Mouse (Mus musculus): ENCODE measurements around the gene Dennd5b. TPM values are rescaled to one million over a fixed set of nuclear protein-coding genes. Genes with fewer than 3 reads are reported as not detected.
"Not testable (repeated sequence)": the region's sequence is repeated elsewhere in the genome, so short reads cannot be mapped to it uniquely, and the experiment has no call there.

Dennd5b gene
- total RNA-seq (2021) = 10 to 100 TPM; 22.9 to 25.8 TPM
- long read RNA-seq, experiment 1, partial matches to known transcripts = 0 of 2 reads
- long read RNA-seq, experiment 1, other reads (novel, unspliced or antisense) = 2 of 2 reads
- long read RNA-seq, experiment 2, partial matches to known transcripts = 0 of 7 reads
- long read RNA-seq, experiment 2, other reads (novel, unspliced or antisense) = 7 of 7 reads

DNA sequence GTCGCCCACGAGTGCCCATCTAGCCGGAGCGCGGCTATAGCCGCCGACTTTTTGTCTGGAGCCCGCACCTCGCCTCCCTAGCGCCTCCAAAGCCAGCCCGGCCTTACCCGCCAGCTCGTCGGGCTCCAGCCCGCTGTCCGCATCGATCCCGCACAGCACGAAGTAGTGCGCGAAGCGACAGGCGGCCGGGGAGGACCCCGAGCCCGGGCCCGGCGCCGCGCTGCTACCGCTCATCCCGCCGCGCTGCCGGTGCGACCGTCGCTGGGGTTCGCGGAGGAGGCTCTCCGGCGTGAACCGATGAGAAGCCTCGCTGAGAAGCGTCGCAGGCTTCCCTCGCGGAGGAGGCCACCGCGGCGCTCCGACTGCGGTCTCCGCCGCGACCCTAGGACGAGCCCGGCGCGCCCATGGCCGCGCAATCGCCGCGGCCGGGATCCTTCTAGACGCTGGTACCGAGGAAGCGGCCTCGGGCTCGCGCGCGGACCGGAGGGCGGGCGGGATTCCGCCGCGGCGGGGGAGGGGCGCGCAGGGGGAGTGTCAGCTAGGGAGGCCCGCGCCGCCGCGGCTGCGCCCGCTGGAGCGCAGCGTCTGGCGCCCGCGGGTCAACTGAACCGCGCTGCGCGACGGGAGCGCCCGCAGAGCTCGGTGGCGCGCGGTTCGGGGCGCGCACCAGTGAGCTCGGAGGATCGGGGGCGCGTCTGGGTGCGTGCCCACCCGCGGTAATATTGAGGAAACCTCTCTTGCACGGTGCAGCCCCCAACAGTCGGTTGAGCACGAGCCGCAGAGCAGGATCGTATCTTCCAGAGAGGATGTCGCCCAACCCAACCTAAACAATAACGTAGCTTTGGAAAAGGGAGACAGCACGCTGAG is at the start of gene Dennd5b:
Gene Dennd5b (minus strand): TSS at position 605 of the 867 bp plus-strand sequence.
- DNase-seq (ENCODE audit: low spot score in 2 of 2) = peak; percentile 59 to 69

DNA sequence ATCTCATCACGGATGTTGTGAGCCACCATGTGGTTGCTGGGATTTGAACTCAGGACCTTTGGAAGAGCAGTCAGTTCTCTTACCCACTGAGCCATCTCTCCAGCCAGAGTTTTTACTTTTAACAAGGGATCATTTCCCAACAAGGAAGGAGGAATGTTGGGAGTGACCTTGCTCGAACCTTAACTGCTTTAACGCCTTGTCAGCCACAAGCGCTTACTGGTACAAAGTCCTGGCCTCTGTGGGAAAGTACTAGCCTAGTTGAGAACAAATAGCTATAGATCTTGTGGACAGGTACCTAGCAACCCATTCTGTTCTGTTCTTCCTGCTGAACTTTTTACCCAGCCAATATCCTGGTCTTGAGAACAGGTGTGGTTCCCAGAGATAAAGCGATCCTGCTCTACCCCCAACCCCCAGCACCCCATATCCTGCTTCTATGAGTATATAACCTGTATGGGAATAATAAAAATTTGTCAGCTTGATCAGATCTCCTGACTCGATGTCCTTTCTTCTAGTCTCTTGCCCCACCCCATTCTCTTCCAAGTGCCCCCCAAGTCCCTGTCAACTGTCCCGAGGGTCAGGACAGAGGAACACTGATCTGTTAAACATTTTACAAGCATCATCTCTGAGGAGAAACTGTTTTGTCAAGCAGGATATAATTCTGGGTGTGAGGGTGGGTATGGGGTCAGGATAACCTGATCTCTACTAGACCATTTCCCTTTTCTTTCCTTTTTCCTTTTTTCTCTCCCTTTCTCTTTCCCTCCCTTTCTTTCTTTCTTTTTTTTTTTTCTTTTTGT is 47.2 kb upstream of the Dennd5b start:
- DNase-seq (ENCODE audit: low spot score in 2 of 2) = no peak

DNA sequence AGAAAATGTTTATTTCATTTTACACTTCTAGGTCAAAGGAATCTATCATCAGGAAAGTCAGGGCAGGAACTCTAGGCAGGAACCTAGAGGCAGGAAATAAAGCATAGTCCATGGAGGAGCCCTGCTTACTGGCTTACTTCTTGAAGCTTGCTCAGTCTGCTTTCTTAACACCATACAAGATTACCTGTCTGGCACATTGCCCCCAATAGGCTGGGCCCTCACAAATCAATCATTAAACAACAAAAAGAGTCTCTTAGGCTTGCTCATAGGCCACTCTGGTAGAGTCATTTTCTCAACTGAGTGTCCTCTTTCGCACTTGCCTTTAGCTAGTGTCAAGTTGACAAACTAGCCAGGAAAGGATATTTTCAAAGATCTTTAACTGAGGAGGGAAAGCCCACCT is 43.7 kb upstream of the Dennd5b start:
- DNase-seq (ENCODE audit: low spot score in 2 of 2) = no peak

DNA sequence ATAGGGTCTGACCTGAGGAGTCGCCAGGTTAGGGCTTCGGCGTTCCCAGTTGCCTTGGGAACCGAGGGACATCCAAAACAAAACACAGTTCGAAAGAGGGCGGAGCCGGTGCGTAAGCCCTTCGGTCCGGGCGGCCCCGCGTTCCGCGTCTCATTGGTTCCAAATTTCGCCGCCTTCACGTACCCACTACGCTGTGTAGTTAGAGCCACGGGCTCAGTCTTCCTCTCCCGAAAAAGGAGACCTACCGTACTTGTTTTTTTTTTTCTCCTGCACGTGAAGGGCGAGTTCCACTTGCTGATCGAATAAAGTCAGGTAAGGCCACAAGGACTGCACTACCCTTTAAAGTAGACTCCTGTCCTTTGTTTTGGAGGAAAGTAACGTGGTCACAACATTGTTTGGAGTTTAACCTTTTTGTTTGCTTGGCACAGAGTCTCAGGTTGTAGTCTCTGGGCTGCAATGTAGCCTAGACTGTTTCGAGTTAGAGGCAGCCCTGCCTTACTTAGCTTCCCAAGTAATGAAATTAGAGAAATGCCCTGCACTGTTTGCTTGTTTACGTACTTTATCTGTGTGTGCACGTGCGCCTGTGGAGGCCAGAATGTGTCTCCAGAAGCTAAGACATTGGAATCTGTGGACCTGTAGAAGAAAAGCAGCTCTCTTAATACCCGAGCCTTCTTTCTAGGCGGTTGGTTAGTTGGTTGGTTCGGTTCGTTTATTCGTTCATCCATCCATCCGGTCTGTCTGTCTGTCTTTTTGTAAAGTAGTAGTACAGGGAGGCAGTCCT is 40.1 kb upstream of the Dennd5b start:
- peak; percentile 69 to 80 for DNase-seq (ENCODE audit: low spot score in 2 of 2)

DNA sequence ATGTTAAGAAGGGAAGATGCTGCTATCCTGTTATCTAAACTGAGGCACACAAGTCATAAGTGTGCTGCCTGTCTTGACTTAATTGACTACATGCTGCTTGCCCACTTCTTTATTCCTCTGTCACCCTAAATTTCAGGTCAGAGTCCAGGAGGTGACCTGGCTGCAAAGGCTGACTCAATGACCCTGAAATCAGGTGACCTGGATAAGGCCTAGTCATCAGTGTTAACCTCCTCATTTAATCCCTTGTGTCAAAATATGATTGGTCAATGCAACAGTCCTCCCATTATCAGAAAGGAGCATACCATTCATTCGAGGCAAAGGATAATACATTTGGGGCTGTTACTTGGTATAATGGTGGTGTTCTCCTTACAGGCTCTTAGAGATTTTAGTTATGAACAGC is 38.0 kb upstream of the Dennd5b start, which contains the start of gene Etfbkmt:
Gene Etfbkmt (plus strand): TSS at position 379 of the 400 bp plus-strand sequence.
- DNase-seq (ENCODE audit: low spot score in 2 of 2) = no peak

DNA sequence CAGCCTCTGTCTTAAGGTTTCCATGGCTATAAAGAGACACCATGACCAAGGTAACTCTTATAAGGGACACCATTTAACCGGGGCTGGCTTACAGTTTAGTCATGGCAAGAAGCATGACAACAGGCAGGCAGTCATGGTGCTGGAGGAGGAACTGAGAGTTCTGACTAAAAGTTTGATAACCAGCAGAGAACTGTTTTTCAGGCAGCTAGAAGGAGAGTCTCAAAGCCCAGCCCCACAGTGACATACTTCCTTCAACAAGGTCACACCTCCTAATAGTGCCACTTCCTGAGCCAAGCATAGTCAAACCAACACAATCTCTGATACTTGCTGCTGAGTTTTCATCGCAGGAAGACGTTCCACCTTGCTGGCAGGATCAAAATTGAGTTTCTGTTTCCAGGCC is 37.5 kb upstream of the Dennd5b start:
- no peak for DNase-seq (ENCODE audit: low spot score in 2 of 2)

DNA sequence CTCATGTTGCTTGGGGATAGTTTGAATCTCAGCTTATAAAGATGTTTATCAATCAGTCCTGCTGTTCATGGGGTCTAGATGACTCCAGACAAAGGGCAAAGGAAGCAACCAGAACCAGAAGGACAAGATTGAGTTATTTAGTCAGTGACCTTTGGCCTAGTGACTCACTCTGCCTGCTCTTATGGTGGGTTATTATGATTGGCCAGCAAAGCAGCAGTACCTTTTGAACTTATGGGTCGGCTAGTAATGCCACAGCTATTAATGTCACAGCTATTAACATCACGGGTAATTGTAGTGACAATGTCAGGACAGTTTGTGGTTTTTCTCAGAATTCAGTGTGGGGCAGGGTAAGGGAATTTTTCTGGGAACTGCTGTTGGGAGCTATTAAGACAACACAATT is 36.5 kb upstream of the Dennd5b start:
- DNase-seq (ENCODE audit: low spot score in 2 of 2) = no peak

DNA sequence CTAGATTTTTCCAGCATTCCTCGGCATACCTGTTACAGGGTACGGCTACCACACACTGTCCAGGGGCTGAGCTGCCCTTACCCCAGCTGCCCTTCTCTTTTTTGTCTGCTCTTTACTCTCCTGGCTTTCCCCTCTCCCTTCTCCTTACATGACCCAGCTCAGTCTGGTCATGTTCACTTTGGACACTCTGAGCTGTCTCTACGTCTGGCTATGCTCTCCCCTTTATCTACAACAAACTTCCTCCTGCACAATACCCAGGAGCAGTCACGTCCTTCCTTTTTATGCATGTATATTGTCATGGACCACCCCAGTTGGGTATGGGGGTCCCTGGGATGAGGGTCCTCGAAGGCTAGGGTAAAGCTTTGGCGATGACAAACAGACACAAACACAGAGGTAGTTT is 34.2 kb upstream of the Dennd5b start:
- DNase-seq (ENCODE audit: low spot score in 2 of 2) = no peak

DNA sequence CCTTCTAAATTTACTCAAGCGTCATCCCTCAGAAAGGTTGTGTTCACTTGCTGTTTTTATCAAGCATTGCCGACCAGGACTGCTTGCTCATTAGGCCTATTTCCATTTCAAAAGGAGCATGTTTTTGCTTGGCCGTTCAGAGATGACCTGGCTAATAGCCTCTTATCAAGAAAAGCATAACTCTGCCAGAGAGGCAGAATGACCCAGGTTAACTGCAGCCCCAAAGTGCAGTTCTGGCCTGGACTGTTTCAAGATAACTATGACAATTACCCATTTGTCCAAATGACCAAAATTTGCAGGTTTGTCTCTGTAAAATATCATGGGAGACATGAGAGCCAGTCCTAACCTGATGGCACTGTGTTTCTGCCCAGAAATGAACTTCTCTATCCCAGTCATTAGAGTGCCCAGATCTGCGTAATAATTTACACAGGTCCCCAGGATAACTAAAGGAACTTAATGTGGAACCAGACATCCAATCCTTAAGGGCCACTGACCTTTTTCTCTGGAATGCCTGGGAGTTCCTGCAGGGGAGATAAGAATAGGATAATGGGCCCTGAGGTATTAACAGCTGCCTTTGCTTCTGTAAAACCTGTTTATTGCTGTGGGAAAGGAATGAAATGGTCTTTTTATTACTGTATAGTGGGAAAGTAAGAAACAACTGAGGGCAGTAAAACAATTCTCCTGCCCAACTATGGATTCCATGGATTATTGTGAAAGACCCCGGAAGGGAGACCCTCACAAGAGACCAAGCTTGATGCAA is 33.1 kb upstream of the Dennd5b start:
- no peak for DNase-seq (ENCODE audit: low spot score in 2 of 2)

DNA sequence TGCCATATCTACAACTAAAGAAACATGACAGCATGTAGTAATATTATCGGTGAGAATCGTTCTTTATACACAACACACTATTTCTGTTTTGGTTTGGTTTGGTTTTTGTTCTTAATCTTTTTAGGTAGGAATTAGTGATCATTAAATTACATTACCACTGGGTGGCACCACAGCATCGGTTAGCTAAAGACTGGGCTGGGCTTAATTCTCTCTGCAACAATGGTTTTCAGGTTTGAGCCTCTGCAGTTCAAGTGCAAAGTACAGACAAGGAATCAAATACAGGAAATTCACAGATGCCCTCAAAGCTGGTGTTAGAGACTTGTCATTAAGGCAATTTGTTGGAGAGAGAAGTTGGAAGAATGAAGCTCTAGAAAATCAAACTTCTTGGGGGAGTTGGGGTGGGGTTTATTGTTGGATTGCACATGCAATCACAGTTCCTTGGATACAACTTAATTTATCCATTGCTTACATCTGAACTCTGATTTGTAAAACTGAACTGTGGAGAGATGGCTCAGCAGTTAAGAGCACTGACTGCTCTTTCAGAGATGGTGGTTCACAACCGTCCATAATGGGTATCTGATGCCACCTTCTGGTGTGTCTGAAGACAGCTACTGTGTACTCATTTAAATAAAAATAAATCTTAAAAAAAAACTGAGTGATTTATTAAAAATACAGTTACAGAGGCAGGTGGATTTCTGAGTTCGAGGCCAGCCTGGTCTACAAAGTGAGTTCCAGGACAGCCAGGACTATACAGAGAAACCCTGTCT is 31.0 kb upstream of the Dennd5b start:
- DNase-seq (ENCODE audit: low spot score in 2 of 2) = no peak

DNA sequence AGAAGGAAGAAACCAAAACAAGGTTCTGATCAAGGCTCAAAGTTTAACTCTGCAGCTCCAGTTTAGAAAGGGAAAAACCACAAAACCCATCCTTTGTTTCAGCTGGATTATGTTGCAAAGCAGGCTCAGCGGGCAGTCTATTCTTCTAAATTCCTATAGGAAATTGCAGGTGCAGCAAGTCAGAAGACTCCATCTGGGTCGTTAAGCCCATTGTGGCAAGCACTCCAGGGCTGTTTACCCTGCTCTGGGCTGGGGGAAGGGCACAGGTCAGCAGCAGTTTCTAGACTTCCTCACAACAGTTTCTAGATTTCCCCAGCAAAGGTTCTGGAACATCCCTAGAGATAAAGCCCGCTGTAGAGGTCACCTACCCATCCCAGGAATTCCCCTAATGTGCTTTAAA is 29.6 kb upstream of the Dennd5b start:
- no peak for DNase-seq (ENCODE audit: low spot score in 2 of 2)

DNA sequence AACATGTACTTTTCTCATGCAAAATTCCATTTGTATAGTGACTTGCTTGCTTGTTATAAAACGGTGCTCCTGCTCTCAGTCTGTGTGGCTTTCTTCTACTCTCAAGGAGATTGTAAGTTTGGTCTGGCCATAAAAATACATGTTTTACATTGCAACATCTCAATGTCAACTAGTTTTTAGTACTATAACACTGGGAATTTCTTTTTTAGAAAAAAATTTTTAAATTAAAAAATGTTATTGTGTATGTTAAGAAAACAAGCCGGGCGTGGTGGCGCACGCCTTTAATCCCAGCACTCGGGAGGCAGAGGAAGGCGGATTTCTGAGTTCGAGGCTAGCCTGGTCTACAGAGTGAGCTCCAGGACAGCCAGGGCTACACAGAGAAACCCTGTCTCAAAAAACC is 28.4 kb upstream of the Dennd5b start, which contains the start of gene Gm10203:
Gene Gm10203 (plus strand): TSS at position 301 of the 400 bp plus-strand sequence.
- not testable (repeated sequence) for DNase-seq (ENCODE audit: low spot score in 2 of 2)

DNA sequence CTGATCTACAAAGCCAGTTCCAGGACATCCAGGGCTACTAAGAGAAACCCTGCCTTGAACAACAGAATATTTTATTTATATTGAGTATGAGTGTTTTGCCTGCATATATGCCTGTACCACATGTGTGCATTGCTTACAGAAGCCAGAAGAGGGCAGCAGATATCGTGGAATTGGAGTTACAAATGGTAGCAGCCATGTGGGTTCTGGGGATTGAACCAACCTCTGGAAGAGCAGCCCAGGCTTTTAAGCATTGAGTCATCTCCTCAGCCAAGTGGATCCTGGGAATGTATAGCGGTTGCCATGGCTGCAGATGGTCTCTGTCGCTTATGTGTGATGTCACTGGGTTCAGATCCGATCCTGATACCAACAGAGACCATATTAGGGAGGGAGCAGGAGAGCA is 25.2 kb upstream of the Dennd5b start:
- DNase-seq (ENCODE audit: low spot score in 2 of 2) = peak in 1 of 2 experiments; percentile 19

DNA sequence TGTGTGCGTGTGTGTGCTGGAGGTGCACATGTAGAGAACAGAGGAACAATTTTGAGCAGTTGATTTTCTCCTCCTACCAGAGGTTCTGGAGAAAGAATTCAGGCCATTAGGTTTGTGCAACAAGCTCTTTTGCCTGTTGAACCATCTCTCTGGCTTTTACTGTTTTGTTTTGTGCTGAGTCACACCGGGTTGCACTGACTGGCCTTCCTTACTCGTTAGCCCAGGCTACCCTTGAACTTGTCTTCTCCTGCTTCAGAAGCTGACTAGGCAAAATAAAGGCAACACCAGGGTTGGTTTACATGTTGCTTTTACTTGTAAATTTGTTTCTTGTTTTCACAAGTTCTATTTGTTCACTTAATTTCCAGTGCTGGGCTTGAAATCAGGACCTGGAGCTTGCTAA is 21.6 kb upstream of the Dennd5b start:
- DNase-seq (ENCODE audit: low spot score in 2 of 2) = no peak

DNA sequence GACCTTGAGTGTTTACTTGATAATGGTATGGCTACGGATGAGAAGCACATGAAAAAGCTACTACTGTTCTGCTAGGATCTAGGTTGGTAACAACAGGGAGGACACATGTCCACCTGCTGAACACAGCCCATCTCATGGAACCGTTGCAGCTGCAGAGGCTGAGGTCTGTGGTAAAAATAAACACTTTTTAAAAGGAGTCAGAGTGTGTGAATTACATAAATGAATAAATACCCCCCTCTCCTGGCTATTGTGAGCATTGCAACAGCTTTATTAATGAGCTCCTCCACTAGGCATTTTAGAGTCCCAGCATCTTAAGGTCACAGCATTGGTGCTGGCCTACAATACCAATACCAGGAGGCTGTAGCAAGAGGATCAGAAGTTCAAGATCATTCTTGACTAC is 18.4 kb upstream of the Dennd5b start:
- DNase-seq (ENCODE audit: low spot score in 2 of 2) = peak in 1 of 2 experiments; percentile 15

DNA sequence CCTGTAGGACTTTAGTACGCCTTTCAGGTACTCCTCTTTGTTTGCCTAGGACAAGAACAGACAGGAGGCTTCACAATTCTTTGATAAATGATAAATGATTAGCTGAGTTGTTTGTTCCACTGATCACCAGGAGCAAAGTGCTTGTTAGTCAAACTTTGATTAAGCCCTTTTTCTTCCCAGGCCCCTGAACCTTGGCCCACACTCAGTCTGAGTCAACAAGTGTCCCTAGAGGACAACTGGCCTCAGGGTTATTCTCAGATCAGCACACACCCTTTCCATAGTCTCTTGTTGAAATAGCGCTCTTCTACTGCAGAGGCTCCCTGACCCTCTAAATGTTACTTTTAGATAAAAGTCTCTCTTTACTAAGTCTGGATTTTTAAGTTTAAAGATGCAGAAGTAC is 17.5 kb upstream of the Dennd5b start:
- DNase-seq (ENCODE audit: low spot score in 2 of 2) = no peak

DNA sequence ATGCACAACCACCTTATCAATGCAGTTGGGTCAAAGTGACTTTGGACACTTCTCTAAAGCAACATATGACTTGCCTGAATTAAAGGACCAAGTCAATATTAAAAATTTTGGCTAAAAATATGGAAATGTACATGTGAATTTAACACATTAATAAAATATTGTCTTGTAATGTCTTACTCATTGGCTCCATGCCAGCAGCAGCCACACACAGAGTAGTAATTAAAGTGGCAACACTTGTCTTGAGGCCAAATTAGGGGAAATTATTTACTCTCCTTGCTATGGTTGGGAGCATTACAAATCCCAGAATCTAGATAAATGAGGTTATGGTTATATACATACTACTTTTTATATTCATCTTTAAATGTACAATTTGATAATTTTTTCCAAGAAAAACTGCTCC is 15.5 kb upstream of the Dennd5b start:
- no peak for DNase-seq (ENCODE audit: low spot score in 2 of 2)

DNA sequence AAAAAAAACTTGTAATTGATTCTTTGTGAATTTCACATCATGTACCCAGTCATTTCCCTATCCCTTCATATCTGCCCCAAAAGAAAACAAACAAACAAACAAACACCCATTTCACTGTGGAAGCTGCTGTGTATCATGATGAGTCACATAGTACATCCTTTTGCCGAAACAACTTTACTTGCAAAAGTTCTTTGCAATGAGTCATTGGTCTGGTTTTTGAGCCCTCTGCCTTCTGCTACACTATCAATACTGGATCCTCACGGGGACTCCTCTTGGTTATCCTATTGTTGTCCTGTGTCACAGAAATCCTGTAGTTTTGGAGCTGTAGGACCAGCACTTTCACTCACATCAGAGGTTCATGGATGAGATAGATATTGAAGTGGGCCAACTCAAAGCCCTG is 7.4 kb upstream of the Dennd5b start:
- no peak for DNase-seq (ENCODE audit: low spot score in 2 of 2)

DNA sequence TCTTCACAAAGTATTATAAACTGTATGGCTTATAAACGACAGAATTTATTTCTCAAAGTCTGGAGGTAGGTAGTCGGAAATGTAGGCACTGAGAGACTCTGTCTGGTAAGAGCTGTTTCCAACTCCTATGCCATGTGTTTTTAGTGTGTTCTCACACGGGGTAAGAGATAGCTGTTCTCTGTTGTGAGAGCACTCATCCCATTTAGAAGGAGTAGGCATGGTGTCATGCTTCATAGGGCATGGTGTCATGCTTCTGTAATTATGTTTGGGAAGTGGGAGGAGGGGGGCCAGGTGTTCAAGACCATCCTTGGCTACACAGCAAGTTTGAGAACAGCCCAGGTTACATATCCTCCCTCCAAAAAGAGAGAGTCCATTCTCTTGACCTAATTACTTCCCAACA is 6.1 kb upstream of the Dennd5b start:
- no peak for DNase-seq (ENCODE audit: low spot score in 2 of 2)
